Mouse (Mus musculus) CD4-positive, CD25-positive, alpha-beta regulatory T cell, adult 4 months (primary cell): ENCODE data around the gene Ak2. TPM values are rescaled to one million over a fixed set of nuclear protein-coding genes. Genes with fewer than 3 reads are reported as not detected.

Experiments used
- ATAC-seq: one replicate; pipeline ENCODE4 v1.8.0; 2017
- polyA plus RNA-seq, 2 experiments: library from polyadenylated mRNA; unstranded; fragments of 100-300 nt; shearing (Covaris generic); gene quantifications; one replicate each; pipeline ENCODE4 v1.2.1; 2017

The Ak2 gene
- polyA plus RNA-seq, 2 experiments from 2014 or later, result 74.6 to 113 TPM

GRCm38 (mm10) chr4:129016329-129016728, 24.6 kb downstream of the Ak2 start:
- ATAC-seq, result no peak

- ATAC-seq, result no peak
Measured at GRCm38 (mm10) chr4:129017150-129017549, 25.4 kb downstream of the Ak2 start.

- no peak for ATAC-seq
Measured at GRCm38 (mm10) chr4:129018788-129019435, 27.2 kb downstream of the Ak2 start.

- ATAC-seq, result peak; percentile 63
Measured at GRCm38 (mm10) chr4:129019788-129020187, 28.0 kb downstream of the Ak2 start.

- no peak for ATAC-seq
Measured at GRCm38 (mm10) chr4:129020454-129020853, 28.7 kb downstream of the Ak2 start.

GRCm38 (mm10) chr4:129021426-129021825, 29.7 kb downstream of the Ak2 start:
- no peak for ATAC-seq

GRCm38 (mm10) chr4:129021886-129022285, 30.1 kb downstream of the Ak2 start:
- ATAC-seq, result no peak

- no peak for ATAC-seq
Measured at GRCm38 (mm10) chr4:129023884-129024283, 32.1 kb downstream of the Ak2 start.

- ATAC-seq, result no peak
Measured at GRCm38 (mm10) chr4:129024775-129025174, 33.0 kb downstream of the Ak2 start.

- ATAC-seq, result no peak
Measured at GRCm38 (mm10) chr4:129025707-129026106, 33.9 kb downstream of the Ak2 start.

- no peak for ATAC-seq
Measured at GRCm38 (mm10) chr4:129030746-129031145, 39.0 kb downstream of the Ak2 start.

- ATAC-seq, result no peak
Measured at GRCm38 (mm10) chr4:129031408-129031965, 39.7 kb downstream of the Ak2 start.

GRCm38 (mm10) chr4:129032133-129032962, 40.6 kb downstream of the Ak2 start:
- peak; percentile 65 for ATAC-seq

- peak; percentile 66 for ATAC-seq
Measured at GRCm38 (mm10) chr4:129032963-129033951, 41.5 kb downstream of the Ak2 start.

GRCm38 (mm10) chr4:129034224-129034623, 42.5 kb downstream of the Ak2 start:
- ATAC-seq, result no peak

GRCm38 (mm10) chr4:129034706-129035660, 43.2 kb downstream of the Ak2 start:
- peak; percentile 46 for ATAC-seq

- ATAC-seq, result no peak
Measured at GRCm38 (mm10) chr4:129035851-129036445, 44.2 kb downstream of the Ak2 start.

- peak; percentile 52 for ATAC-seq
Measured at GRCm38 (mm10) chr4:129047721-129048421, 56.1 kb downstream of the Ak2 start.

GRCm38 (mm10) chr4:129048501-129049305, 56.9 kb downstream of the Ak2 start:
- ATAC-seq, result peak; percentile 33
